Mouse (Mus musculus) forebrain, embryonic 13.5 days (tissue): ENCODE results near the gene Cdk18. TPM values are rescaled to one million over a fixed set of nuclear protein-coding genes. Genes with fewer than 3 reads are reported as not detected.

Source experiments
- ATAC-seq: fragments of 200-750 bp; cut with Nextera tagmentation; 2 replicates; pipeline ENCODE4 v1.8.0; 2017
- H3K27ac ChIP-seq: fragments of 300-500 bp; sonication (generic); 2 replicates; pipeline ENCODE4 v1.5.1; 2015; ENCODE audit warnings: inconsistent platforms, mild to moderate bottlenecking, moderate library complexity
- H3K27me3 ChIP-seq: fragments of 300-500 bp; sonication (generic); 2 replicates; pipeline ENCODE4 v1.6.1; 2015; ENCODE audit warnings: mild to moderate bottlenecking, inconsistent platforms
- H3K36me3 ChIP-seq: fragments of 300-500 bp; sonication (generic); 2 replicates; pipeline ENCODE4 v1.6.1; 2015; ENCODE audit warnings: mild to moderate bottlenecking, inconsistent platforms; ENCODE audit not compliant: poor library complexity, severe bottlenecking
- H3K4me1 ChIP-seq: fragments of 300-500 bp; sonication (generic); 2 replicates; pipeline ENCODE4 v1.6.1; 2015; ENCODE audit warnings: inconsistent platforms
- H3K4me2 ChIP-seq: fragments of 300-500 bp; sonication (generic); 2 replicates; pipeline ENCODE4 v1.6.1; 2015; ENCODE audit warnings: inconsistent platforms, mild to moderate bottlenecking, moderate library complexity
- H3K4me3 ChIP-seq: fragments of 300-500 bp; sonication (generic); 2 replicates; pipeline ENCODE4 v1.5.1; 2015; ENCODE audit warnings: mild to moderate bottlenecking, inconsistent platforms
- H3K9ac ChIP-seq: fragments of 300-500 bp; sonication (generic); 2 replicates; pipeline ENCODE4 v1.6.1; 2015; ENCODE audit warnings: mild to moderate bottlenecking, inconsistent platforms
- H3K9me3 ChIP-seq: fragments of 300-500 bp; sonication (generic); replicated peaks from 2 replicates; pipeline ENCODE4 v1.6.1; 2016; ENCODE audit warnings: inconsistent platforms
- WGBS: fragments of 180-500 bp; shearing (Covaris S2); methylation state at CpG from one replicate; pipeline ENCODE4 v1.1.7; 2015; 5-methylcytosine and 5-hydroxymethylcytosine counted together
- polyA plus RNA-seq: library from polyadenylated mRNA; unstranded; fragments of >200 nt; fragmentation: Nextera tagmentation; extraction: Ambion mirVana; gene quantifications from 2 replicates; pipeline ENCODE4 v1.2.1, GENCODE M21; 2015

Cdk18 gene
- polyA plus RNA-seq, 1 experiment from 2014 or later = 0.23 TPM

DNA sequence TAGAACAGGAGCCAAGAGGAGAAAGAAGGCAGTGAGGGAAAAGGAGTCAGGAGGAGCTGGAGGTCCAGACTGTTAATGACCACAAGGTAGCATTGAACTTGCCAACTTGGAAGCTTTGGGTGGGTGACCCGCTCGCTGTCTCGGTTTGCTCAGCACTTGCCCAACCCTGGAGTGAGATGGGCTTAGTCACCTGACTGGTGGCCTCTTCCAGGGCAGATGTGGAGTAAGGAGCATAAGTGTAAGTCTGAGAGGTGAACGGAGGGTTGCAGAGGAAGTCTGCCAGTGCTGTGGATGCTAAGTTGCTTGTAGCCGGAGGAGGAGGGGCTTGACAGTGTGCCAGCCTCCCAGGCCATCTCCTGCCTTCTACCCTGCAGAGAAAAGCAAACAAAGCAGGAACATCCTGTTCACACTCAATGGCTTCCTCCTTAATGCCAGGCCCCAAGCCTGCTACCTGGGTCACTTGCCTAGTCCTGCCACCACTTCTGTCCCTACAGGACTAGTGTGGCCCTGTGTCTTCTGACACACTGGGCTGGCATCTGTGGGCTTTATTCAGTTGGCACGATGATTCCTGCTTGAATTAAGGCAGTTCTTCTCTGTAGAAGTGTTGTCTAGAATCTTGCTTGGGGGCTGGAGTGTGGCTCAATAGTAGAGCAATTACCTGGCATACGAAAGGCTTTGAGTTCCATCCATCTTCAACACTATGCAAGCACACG is 6.6 kb upstream of the Cdk18 start:
- WGBS = 87% methylated on average over 8 of the region's 8 CpGs
- Histone ChIP-seq H3K4me2 (no peak overlapping the region), H3K9ac (no peak overlapping the region), H3K27ac (no peak overlapping the region), H3K4me3 (no peak overlapping the region), H3K9me3 (no peaks in the 10 kb centered on the region), H3K36me3 (no peaks in the 10 kb centered on the region), H3K27me3 (no peaks in the 10 kb centered on the region), H3K4me1 (peaks cover 16% of the 10 kb centered on the region)
- ATAC-seq = no peak

DNA sequence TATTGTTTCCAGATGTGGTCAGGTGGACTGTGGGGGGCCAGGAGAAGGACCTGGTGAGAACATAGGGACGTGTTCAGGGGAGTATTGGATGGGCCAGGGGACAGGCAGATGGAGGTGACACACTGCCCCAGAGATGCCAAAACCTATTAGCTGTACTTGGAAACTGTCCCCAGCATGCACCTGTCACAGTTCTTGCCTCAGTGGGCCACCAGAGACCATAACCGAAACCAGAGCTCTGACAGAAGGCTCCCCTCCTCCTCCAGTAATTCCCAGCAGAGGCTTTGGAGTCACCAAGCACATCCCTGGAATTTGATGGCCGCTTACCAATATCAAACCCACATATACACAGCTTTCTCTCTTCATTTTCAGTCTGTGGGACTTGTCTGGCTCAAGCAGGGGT is 5.4 kb upstream of the Cdk18 start:
- Histone ChIP-seq H3K9ac (no peak overlapping the region), H3K9me3 (no peaks in the 10 kb centered on the region), H3K4me2 (no peak overlapping the region), H3K27me3 (peaks cover 4% of the 10 kb centered on the region), H3K4me1 (peaks cover 16% of the 10 kb centered on the region), H3K36me3 (no peaks in the 10 kb centered on the region), H3K4me3 (no peak overlapping the region), H3K27ac (no peak overlapping the region)
- WGBS = 83% methylated on average over 3 of the region's 3 CpGs
- no peak for ATAC-seq

DNA sequence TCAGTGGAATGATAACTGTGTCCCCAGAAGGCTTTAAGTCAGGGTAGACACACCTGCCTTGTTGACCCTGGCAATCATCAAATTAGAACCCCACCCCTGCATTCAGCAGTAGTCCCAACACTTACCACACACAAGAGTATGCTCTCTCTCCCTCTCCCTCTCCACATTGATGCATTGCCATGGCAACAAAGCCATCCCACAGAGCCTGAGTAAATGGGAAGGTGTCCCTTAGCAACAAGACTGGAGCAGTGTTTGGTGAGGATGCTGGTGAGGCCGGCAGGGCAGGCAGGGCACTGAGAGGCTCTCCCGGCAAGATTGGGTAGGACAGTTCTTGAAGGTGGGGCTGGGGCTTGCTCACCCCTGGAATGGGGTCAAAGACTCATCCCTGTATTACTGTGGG is 4.7 kb upstream of the Cdk18 start:
- Histone ChIP-seq H3K9ac (0 out of 2 replicates have a peak overlapping the region, but pooled peaks have one; percentile 2), H3K36me3 (no peaks in the 10 kb centered on the region), H3K27ac (no peak overlapping the region), H3K4me3 (no peak overlapping the region), H3K9me3 (no peaks in the 10 kb centered on the region), H3K27me3 (peaks cover 10% of the 10 kb centered on the region), H3K4me2 (no peak overlapping the region), H3K4me1 (peaks cover 22% of the 10 kb centered on the region)
- 0% methylated on average over 2 of the region's 2 CpGs for WGBS
- ATAC-seq = peak; percentile 75

DNA sequence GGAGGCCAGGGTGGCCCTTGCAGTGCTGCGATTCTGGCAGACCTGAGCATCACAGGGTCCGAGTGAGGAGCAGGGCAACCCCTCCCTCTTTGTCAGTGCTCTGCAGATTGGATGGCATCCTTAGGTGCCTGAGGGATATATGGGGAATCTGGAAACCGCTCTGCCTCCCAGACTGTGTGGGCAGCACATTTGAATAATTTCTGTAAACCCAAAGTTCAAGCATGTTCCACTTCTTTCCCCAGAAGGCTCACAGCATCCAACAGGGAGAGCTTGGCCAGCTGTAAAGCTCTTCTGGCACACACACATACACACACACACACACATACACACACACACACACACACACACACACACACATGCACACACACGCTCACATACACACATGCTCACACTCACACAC is 4.2 kb upstream of the Cdk18 start:
- no peak overlapping the region for H3K4me3 ChIP-seq
- H3K27me3 ChIP-seq = peaks cover 15% of the 10 kb centered on the region
- 67% methylated on average over 4 of the region's 4 CpGs for WGBS
- H3K36me3 ChIP-seq = no peaks in the 10 kb centered on the region
- 0 out of 2 replicates have a peak overlapping the region, but pooled peaks have one; percentile 2 for H3K9ac ChIP-seq
- no peak overlapping the region for H3K4me2 ChIP-seq
- peak; percentile 4; the same call in 1 of the 2 replicates for ATAC-seq
- H3K4me1 ChIP-seq = peaks cover 27% of the 10 kb centered on the region
- H3K9me3 ChIP-seq = no peaks in the 10 kb centered on the region
- H3K27ac ChIP-seq = no peak overlapping the region

DNA sequence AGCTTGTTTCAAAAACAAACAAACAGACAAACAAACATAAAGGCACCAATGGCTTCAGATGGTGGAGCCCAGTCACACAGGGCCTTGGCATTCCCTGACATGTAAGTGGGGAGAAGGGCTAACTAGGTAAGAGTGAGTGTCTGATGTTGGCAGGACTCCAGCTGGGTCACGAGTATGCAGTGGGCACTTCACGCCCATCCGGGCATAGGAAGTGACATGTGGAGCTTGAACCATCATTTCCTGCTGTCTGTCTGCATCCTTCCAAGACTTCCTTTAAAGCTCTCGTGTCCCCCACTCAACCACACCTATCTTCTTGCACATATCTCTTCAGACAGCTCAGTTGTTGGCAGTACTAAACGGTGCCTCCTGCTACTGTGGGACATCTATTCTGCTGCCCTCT is 3.6 kb upstream of the Cdk18 start:
- Histone ChIP-seq H3K27ac (no peak overlapping the region), H3K9ac (no peak overlapping the region), H3K27me3 (peaks cover 22% of the 10 kb centered on the region), H3K4me2 (no peak overlapping the region), H3K36me3 (no peaks in the 10 kb centered on the region), H3K4me1 (peaks cover 27% of the 10 kb centered on the region), H3K9me3 (no peaks in the 10 kb centered on the region), H3K4me3 (no peak overlapping the region)
- WGBS = 88% methylated on average over 5 of the region's 5 CpGs
- ATAC-seq = no peak

DNA sequence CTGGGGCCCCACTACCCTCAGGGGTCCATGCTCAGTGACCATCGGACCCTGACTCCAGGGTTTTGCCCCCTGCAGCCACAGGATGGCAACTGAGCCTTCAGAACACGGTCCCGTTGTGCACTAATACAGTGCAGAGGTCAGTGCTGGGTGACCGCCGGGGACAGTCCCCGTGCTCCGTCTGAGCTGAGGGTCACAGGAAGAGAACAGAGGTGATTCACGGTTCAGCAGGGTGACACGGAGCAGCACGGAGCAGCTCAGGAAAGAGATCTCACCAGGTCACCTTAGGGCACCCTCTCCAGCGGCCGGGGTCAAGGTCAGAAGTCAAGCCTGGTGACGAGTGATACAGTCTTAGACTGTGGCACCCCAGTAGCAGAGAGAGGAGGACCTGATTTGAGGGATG is 2.3 kb upstream of the Cdk18 start:
- 78% methylated on average over 13 of the region's 13 CpGs for WGBS
- H3K36me3 ChIP-seq = no peaks in the 10 kb centered on the region
- H3K4me3 ChIP-seq = no peak overlapping the region
- H3K27me3 ChIP-seq = peaks cover 28% of the 10 kb centered on the region
- ATAC-seq = no peak
- H3K4me2 ChIP-seq = no peak overlapping the region
- H3K27ac ChIP-seq = no peak overlapping the region
- H3K9me3 ChIP-seq = no peaks in the 10 kb centered on the region
- peaks cover 27% of the 10 kb centered on the region for H3K4me1 ChIP-seq
- H3K9ac ChIP-seq = no peak overlapping the region

DNA sequence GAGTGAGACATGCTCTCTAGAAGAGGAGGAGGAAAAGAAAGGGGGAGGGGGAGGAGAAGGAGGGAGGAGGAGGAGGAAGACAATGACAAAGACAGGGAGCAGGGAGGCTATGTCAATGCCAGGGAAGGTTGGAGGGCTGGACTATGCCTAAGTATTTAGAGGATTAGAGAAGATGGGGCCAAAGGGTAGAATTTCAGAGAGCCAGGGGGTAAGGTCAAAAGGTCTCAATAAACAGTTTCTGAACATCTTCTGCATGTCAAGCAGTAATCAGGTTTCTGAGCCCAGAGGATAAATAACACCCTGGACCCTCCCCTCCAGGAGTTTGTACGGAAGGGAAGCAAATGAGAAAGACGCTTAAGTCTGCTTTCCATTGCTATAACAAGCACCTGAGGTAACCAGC is 1.7 kb upstream of the Cdk18 start:
- Histone ChIP-seq H3K9ac (no peak overlapping the region), H3K4me1 (peaks cover 27% of the 10 kb centered on the region), H3K4me2 (no peak overlapping the region), H3K9me3 (no peaks in the 10 kb centered on the region), H3K36me3 (no peaks in the 10 kb centered on the region), H3K27ac (no peak overlapping the region), H3K4me3 (no peak overlapping the region), H3K27me3 (peaks cover 29% of the 10 kb centered on the region)
- no peak for ATAC-seq
- WGBS = 64% methylated on average over 2 of the region's 2 CpGs

DNA sequence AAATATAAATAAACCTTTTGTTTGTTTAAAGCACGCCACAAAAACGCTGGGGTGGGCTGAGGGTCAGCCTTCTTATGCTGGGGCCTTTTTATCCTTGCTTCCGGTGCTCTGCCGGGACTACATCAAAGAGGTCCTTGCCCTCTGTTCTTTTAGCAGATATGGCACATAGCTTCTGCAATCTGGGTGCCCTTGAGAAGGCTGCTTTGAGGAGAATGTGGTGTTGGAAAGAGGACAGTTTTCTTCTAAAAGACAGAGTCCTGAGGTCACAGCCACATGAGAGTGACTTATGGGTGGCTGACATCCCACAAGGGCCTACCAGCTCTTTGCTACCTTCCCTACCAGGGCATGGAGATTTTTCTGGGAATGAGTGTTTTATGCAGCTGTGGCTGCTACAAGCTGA is 1.1 kb upstream of the Cdk18 start:
- H3K9me3 ChIP-seq = no peaks in the 10 kb centered on the region
- no peak overlapping the region for H3K9ac ChIP-seq
- H3K4me3 ChIP-seq = no peak overlapping the region
- H3K36me3 ChIP-seq = no peaks in the 10 kb centered on the region
- 71% methylated on average over 4 of the region's 4 CpGs for WGBS
- no peak for ATAC-seq
- H3K4me2 ChIP-seq = no peak overlapping the region
- H3K4me1 ChIP-seq = peaks cover 27% of the 10 kb centered on the region
- H3K27ac ChIP-seq = no peak overlapping the region
- H3K27me3 ChIP-seq = peaks cover 29% of the 10 kb centered on the region

DNA sequence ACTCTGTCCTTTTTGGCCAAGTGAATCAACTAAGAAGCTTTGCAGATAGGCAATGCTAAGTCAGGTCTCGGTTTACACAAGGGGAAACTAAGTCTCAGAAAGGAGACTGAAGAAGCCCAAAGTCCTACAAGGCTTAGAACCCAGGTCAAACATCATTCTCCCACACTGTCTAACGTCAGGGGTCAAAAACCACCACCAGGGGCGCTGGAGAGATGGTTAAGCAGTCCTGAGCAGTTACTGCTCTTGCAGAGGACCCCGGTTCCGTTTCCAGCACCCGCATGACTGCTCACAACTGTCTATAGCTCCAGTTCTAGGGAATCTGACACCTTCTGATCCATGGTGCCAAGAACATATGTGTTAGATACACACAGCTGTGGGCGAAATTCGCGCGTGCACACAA is 687 bp upstream of the Cdk18 start:
- ATAC-seq = no peak
- Histone ChIP-seq H3K27ac (no peak overlapping the region), H3K4me3 (no peak overlapping the region), H3K4me1 (peaks cover 27% of the 10 kb centered on the region), H3K9ac (no peak overlapping the region), H3K4me2 (no peak overlapping the region), H3K9me3 (no peaks in the 10 kb centered on the region), H3K27me3 (peaks cover 29% of the 10 kb centered on the region), H3K36me3 (no peaks in the 10 kb centered on the region)
- WGBS = 66% methylated on average over 10 of the region's 10 CpGs

DNA sequence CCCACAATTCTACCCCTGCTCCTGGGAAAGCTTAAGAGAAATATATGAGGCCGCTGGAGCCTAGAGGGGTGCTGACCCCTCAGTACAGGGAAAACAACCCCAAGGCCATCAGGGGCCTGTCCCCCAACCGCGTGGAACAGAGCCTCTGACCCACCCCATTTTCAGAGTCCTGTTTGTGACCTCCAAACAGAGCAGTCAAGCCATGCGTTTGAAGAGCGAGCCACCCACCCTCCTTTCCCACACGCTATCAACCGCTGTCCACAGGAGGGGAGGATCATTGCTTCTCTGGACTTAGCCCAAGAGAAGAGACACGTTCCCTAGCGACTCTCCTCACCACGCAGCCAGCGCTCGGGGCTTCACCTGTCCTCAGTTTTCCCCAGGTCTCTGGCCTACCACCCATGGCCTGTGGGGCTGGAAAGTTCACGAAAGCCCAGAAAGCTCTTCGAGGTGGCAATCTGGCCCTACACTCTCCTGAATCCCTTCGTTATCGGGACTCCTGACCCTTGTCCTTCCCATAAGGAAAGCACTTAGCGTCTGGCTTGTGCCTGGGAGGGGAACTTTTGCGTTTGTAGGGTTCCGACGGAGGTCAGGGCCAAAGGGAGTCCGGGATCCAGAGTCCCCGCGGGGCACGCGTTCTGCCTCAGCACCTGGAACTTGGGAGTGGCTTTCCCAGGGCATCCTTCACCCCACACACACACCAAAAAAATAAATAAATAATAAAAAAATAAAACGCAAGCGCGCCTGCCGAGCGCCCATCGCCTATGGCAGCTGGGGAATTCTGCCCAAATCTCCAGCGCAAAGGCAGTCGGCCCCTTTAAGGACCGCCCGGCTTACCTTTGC is 688 bp downstream of the Cdk18 start:
- WGBS = 9% methylated on average over 35 of the region's 35 CpGs
- Histone ChIP-seq H3K9ac (peak overlapping the region; percentile 72), H3K4me3 (peak overlapping the region; percentile 49), H3K9me3 (no peaks in the 10 kb centered on the region), H3K4me2 (peak overlapping the region; percentile 97), H3K27me3 (peaks cover 29% of the 10 kb centered on the region), H3K4me1 (peaks cover 17% of the 10 kb centered on the region), H3K36me3 (no peaks in the 10 kb centered on the region), H3K27ac (no peak overlapping the region)
- ATAC-seq = no peak

DNA sequence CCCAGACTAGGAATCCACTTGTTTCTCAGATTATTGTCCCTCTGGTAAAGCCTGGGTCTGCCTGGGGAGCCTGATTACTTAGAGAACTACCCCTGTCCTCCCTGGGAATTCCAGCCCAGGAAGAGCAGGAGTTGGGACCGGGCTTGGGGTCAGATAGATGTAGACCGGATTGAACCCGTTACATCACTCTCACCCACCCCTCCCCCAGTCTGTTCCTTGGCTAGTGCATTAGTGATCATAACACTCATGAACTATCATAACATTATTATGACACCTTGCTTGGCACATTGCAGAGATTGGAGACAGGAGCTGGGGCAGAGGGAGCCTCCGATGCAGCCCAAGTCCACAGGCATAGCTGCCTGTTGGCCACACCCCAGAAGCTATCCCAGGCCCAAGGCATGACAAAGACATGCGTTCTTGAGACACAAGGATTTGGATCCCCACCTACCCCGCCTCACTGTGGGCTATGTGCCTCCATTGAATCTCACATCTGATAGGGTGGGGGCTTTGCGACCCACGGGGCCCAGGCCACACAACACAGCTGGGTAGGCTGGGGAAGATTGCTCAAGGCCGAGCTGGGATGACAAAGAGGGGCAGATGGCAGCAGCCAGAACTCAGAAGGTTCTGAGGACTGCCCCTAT is 1.4 kb downstream of the Cdk18 start:
- peaks cover 11% of the 10 kb centered on the region for H3K4me1 ChIP-seq
- no peak overlapping the region for H3K27ac ChIP-seq
- H3K27me3 ChIP-seq = peaks cover 29% of the 10 kb centered on the region
- no peaks in the 10 kb centered on the region for H3K9me3 ChIP-seq
- WGBS = 68% methylated on average over 9 of the region's 9 CpGs
- no peak for ATAC-seq
- no peaks in the 10 kb centered on the region for H3K36me3 ChIP-seq
- H3K4me2 ChIP-seq = no peak overlapping the region
- H3K9ac ChIP-seq = no peak overlapping the region
- H3K4me3 ChIP-seq = no peak overlapping the region

DNA sequence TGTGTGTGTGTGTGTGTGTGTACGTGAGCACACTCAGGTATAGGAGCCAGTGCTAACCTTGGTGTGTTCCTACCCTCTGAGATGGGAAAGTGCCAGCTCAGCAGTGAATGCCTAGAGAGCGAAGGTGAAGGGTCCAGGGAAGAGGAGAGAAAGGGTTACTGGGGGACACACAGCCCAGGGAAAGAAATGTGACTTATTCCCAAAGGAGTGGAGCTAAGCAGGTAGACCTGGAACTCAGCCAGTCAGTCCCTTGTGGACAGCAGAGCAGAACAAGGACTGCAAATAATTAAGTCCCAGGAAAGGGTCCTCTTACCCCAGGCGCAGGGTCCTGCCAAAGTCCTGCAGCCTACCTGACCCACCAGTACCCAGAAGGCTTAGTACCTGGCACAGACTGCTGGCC is 2.6 kb downstream of the Cdk18 start:
- no peaks in the 10 kb centered on the region for H3K9me3 ChIP-seq
- ATAC-seq = no peak
- WGBS = 90% methylated on average over 3 of the region's 3 CpGs
- H3K27me3 ChIP-seq = peaks cover 29% of the 10 kb centered on the region
- no peak overlapping the region for H3K4me2 ChIP-seq
- no peak overlapping the region for H3K27ac ChIP-seq
- H3K36me3 ChIP-seq = no peaks in the 10 kb centered on the region
- H3K4me1 ChIP-seq = peaks cover 11% of the 10 kb centered on the region
- no peak overlapping the region for H3K4me3 ChIP-seq
- H3K9ac ChIP-seq = no peak overlapping the region
